Comparison of ENCODE assay signal across 19 mouse cellular contexts in genomic region chr1:88505697-88506096, GRCm38 (mm10). TPM values are rescaled to one million over a fixed set of nuclear protein-coding genes. Genes with fewer than 3 reads are reported as not detected.
DNase-seq lines count a peak whose midpoint lies in the region; ATAC-seq and TF ChIP-seq lines count a peak whose summit lies in the region.
"Had no signal": no experiment of that assay in that cellular context is flagged by ENCODE, and none has a peak within 500 bp of the region (broad histone marks: within the 10 kb centered on the region; RNA-seq: fewer than 3 reads in every experiment).

No protein-coding gene starts in this region.

- H3K9me3 ChIP-seq in kidney, embryonic 15.5 days (replicated peaks): no peaks in the 10 kb centered on the region
- H3K9me3 ChIP-seq in embryonic facial prominence, embryonic 10.5 days: no peaks in the 10 kb centered on the region
- H3K9me3 ChIP-seq in neural tube, embryonic 15.5 days (replicated peaks): no peaks in the 10 kb centered on the region
- H3K9me3 ChIP-seq: embryonic facial prominence, embryonic 13.5 days; forebrain, embryonic 15.5 days; heart, embryonic 13.5 days; hindbrain, embryonic 13.5 days had no signal

- no peak for TF ChIP-seq CTCF in kidney, adult 2 months (conservative IDR thresholded peaks at IDR 0.05; ENCODE audit: insufficient read depth, insufficient read length, low read depth, low read length)
- no peak for TF ChIP-seq CTCF in testis, adult 2 months (IDR thresholded peaks at IDR 0.05; ENCODE audit: control insufficient read depth, insufficient read depth, insufficient replicate concordance, low read depth, low read length)

- H3K27ac ChIP-seq in kidney, embryonic 15.5 days: peak overlapping the region; percentile 32; the same call in 1 of the 2 replicates
- H3K27ac ChIP-seq in kidney, adult 2 months (ENCODE audit: insufficient read depth, low read depth, low read length): no peak overlapping the region
- no peak overlapping the region for H3K27ac ChIP-seq in testis, adult 2 months (ENCODE audit: control insufficient read depth, insufficient read depth, low read depth, low read length)
- H3K27ac ChIP-seq in embryonic facial prominence, embryonic 10.5 days (replicated peaks): 0 out of 2 replicates have a peak overlapping the region, but pooled peaks have one; percentile 3
- H3K27ac ChIP-seq in neural tube, embryonic 15.5 days (replicated peaks): no peak overlapping the region
- H3K27ac ChIP-seq: embryonic facial prominence, embryonic 13.5 days; forebrain, embryonic 15.5 days; heart, embryonic 13.5 days; hindbrain, embryonic 13.5 days had no signal

- WGBS in kidney, embryonic 15.5 days: 75% methylated on average over 6 of the region's 6 CpGs
- WGBS in kidney, adult 2 months: 82% methylated on average over 6 of the region's 6 CpGs
- WGBS in embryonic facial prominence, embryonic 10.5 days: 78% methylated on average over 6 of the region's 6 CpGs
- WGBS in neural tube, embryonic 15.5 days: 76% methylated on average over 6 of the region's 6 CpGs

- no peak for DNase-seq in kidney, adult 2 months
- DNase-seq in testis, postnatal 14 days (ENCODE audit: low spot score): no peak
- DNase-seq in embryonic facial prominence, embryonic 10.5 days (ENCODE audit: low spot score): no peak
- DNase-seq in gonadal fat pad, adult 2 months (ENCODE audit: low read depth): peak; percentile 70
- DNase-seq in B cell, adult 2 months: no peak
- DNase-seq: adrenal gland, postnatal 14 days; cerebellum, adult 11-12 months; cerebellum, adult 9-10 months; gastrocnemius, postnatal 14 days; heart, postnatal 4 days had no signal

- no peaks in the 10 kb centered on the region for H3K36me3 ChIP-seq in kidney, embryonic 15.5 days
- H3K36me3 ChIP-seq in kidney, adult 2 months (ENCODE audit: control insufficient read depth, insufficient read depth, low read length): no peaks in the 10 kb centered on the region
- H3K36me3 ChIP-seq in testis, adult 2 months (ENCODE audit: control insufficient read depth, insufficient read depth, low read length): no peaks in the 10 kb centered on the region
- no peaks in the 10 kb centered on the region for H3K36me3 ChIP-seq in embryonic facial prominence, embryonic 10.5 days (replicated peaks)
- H3K36me3 ChIP-seq in neural tube, embryonic 15.5 days: no peaks in the 10 kb centered on the region
- H3K36me3 ChIP-seq: embryonic facial prominence, embryonic 13.5 days; forebrain, embryonic 15.5 days; heart, embryonic 13.5 days; hindbrain, embryonic 13.5 days had no signal

- H3K4me2 ChIP-seq in kidney, embryonic 15.5 days: no peak overlapping the region
- H3K4me2 ChIP-seq in neural tube, embryonic 15.5 days: no peak overlapping the region
- H3K4me2 ChIP-seq: embryonic facial prominence, embryonic 13.5 days; forebrain, embryonic 15.5 days; heart, embryonic 13.5 days; hindbrain, embryonic 13.5 days had no signal

- H3K4me1 ChIP-seq in kidney, embryonic 15.5 days: peaks cover 38% of the 10 kb centered on the region
- no peaks in the 10 kb centered on the region for H3K4me1 ChIP-seq in kidney, adult 2 months (ENCODE audit: control insufficient read depth, insufficient read depth, low read length)
- H3K4me1 ChIP-seq in testis, adult 2 months (ENCODE audit: control insufficient read depth, insufficient read depth, low read length): 0 out of 2 replicates have a peak, but pooled peaks cover 2% of the 10 kb centered on the region
- H3K4me1 ChIP-seq in embryonic facial prominence, embryonic 10.5 days: peaks cover 27% of the 10 kb centered on the region
- H3K4me1 ChIP-seq in neural tube, embryonic 15.5 days: peaks cover 8% of the 10 kb centered on the region; the same call in 1 of the 2 replicates

- H3K4me3 ChIP-seq in kidney, embryonic 15.5 days (replicated peaks): no peak overlapping the region
- no peak overlapping the region for H3K4me3 ChIP-seq in kidney, adult 2 months (ENCODE audit: insufficient read depth, low read depth, low read length)
- peak overlapping the region; percentile 52 for H3K4me3 ChIP-seq in testis, adult 2 months (ENCODE audit: control insufficient read depth, low read depth, low read length)
- H3K4me3 ChIP-seq in embryonic facial prominence, embryonic 10.5 days: no peak overlapping the region
- H3K4me3 ChIP-seq in neural tube, embryonic 15.5 days (replicated peaks): no peak overlapping the region
- H3K4me3 ChIP-seq: embryonic facial prominence, embryonic 13.5 days; forebrain, embryonic 15.5 days; heart, embryonic 13.5 days; hindbrain, embryonic 13.5 days had no signal

- no peak overlapping the region for H3K9ac ChIP-seq in kidney, embryonic 15.5 days
- no peak overlapping the region for H3K9ac ChIP-seq in neural tube, embryonic 15.5 days (replicated peaks)
- H3K9ac ChIP-seq: embryonic facial prominence, embryonic 13.5 days; forebrain, embryonic 15.5 days; heart, embryonic 13.5 days; hindbrain, embryonic 13.5 days had no signal

- no peaks in the 10 kb centered on the region for H3K27me3 ChIP-seq in kidney, embryonic 15.5 days
- no peaks in the 10 kb centered on the region for H3K27me3 ChIP-seq in kidney, adult 2 months (replicated peaks; ENCODE audit: control insufficient read depth, insufficient read depth, low read length)
- H3K27me3 ChIP-seq in testis, adult 2 months (ENCODE audit: control insufficient read depth, insufficient read depth, low read length): no peaks in the 10 kb centered on the region
- peaks cover 9% of the 10 kb centered on the region; the same call in 1 of the 2 replicates for H3K27me3 ChIP-seq in embryonic facial prominence, embryonic 10.5 days (replicated peaks; ENCODE audit: low read depth, poor library complexity, severe bottlenecking)
- H3K27me3 ChIP-seq in neural tube, embryonic 15.5 days (replicated peaks): no peaks in the 10 kb centered on the region
- H3K27me3 ChIP-seq: embryonic facial prominence, embryonic 13.5 days; forebrain, embryonic 15.5 days; heart, embryonic 13.5 days had no signal

- ATAC-seq in kidney, embryonic 15.5 days (replicated peaks; ENCODE audit: low FRiP score): no peak
- ATAC-seq in neural tube, embryonic 15.5 days (ENCODE audit: low FRiP score): no peak
- ATAC-seq: forebrain, embryonic 15.5 days had no signal

- no peak for TF ChIP-seq POLR2A in kidney, adult 2 months (IDR thresholded peaks at IDR 0.05; ENCODE audit: low read depth, low read length)
- TF ChIP-seq POLR2A in testis, adult 2 months (IDR thresholded peaks at IDR 0.05; ENCODE audit: control insufficient read depth, low read depth, low read length): no peak

RNA-seq across cellular contexts. Expression of gene Glrp1, which starts 4.2 kb away (rescaled TPM):
- polyA plus RNA-seq in kidney, embryonic 15.5 days (2015; fragmentation: Nextera tagmentation; extraction: Ambion mirVana): not detected in 2 replicates
- not detected in 2 replicates for polyA plus RNA-seq in kidney, adult 2 months (2012; rRNA removed)
- 1.6 and 1.7 TPM in 2 replicates for polyA plus RNA-seq in testis, adult 2 months (2012; rRNA removed)
- 0.12 TPM in 1 of 2 replicates, not detected in the other for polyA plus RNA-seq in embryonic facial prominence, embryonic 10.5 days (2016; fragmentation: Nextera tagmentation; extraction: Ambion mirVana)
- polyA plus RNA-seq in gonadal fat pad, adult 2 months (2012; rRNA removed): 2.5 and 3.6 TPM in 2 replicates
- 0.11 TPM in 1 of 2 replicates, not detected in the other for polyA plus RNA-seq in neural tube, embryonic 15.5 days (2015; fragmentation: Nextera tagmentation; extraction: Ambion mirVana)
- polyA plus RNA-seq: CD4-positive, CD25-positive, alpha-beta regulatory T cell, adult 4 months; embryonic facial prominence, embryonic 13.5 days; forebrain, embryonic 11.5 days; forebrain, embryonic 15.5 days; hindbrain, embryonic 13.5 days had no signal

Comparison
In these comparisons a context has a peak if more than half of its experiments do, and no peak if none do; other contexts are left out.
1. H3K27ac ChIP-seq: peak in kidney, embryonic 15.5 days (single experiment) and embryonic facial prominence, embryonic 10.5 days (single experiment); none in kidney, adult 2 months (single experiment), testis, adult 2 months (single experiment) and neural tube, embryonic 15.5 days (single experiment).